Mouse (Mus musculus) cerebellum, adult 2 months (tissue): Measurements from ENCODE around the gene Upk2.
"Not testable (repeated sequence)": the region's sequence is repeated elsewhere in the genome, so short reads cannot be mapped to it uniquely, and the experiment has no call there.

ENCODE experiments used
- CTCF ChIP-seq: fragments of 200-500 bp; IDR thresholded peaks from 2 replicates; pipeline ENCODE4 v1.5.1; 2011; ENCODE audit warnings: low read depth, mild to moderate bottlenecking, control low read depth, low read length, moderate library complexity, borderline replicate concordance; ENCODE audit not compliant: insufficient read depth
- POLR2A ChIP-seq: fragments of 200-500 bp; IDR thresholded peaks from 2 replicates; pipeline ENCODE4 v1.6.1; 2011; ENCODE audit warnings: low read length, control low read depth, borderline replicate concordance; ENCODE audit not compliant: insufficient read depth

GRCm38 (mm10) chr9:44408693-44409092 lies 46.1 kb downstream of the Upk2 start:
- TF ChIP-seq CTCF, POLR2A: not testable (repeated sequence)
